Mouse (Mus musculus) erythroblast, adult 5-6 weeks (primary cell): Measurements from ENCODE around the gene Cpm. TPM values are rescaled to one million over a fixed set of nuclear protein-coding genes. Genes with fewer than 3 reads are reported as not detected.
"Not testable (repeated sequence)": the region's sequence is repeated elsewhere in the genome, so short reads cannot be mapped to it uniquely, and the experiment has no call there.

Experiments used
- ATAC-seq: replicated peaks from 2 replicates; pipeline ENCODE4 v1.8.0; 2016; ENCODE audit warnings: moderate number of reproducible peaks, mild to moderate bottlenecking, moderate TSS enrichment, inconsistent platforms; ENCODE audit not compliant: poor library complexity, low FRiP score, severe bottlenecking
- total RNA-seq, 2 experiments: library from RNA; stranded (forward) in 1 of 2; stranded (reverse) in 1 of 2; fragments of 150-400 nt in 1 of 2; fragments of 200-764, 138-1000 nt in 1 of 2; gene quantifications; 2 replicates each; pipeline versions ENCODE4 v1.2.3 to v1.2.4; 2015 to 2017; ENCODE audit warnings: low replicate concordance in 2 of 2

Gene Cpm
- total RNA-seq, 2 experiments from 2014 or later = 0.60 TPM; not detected in 1

GRCm38 (mm10) chr10:117592306-117593040 is 36.8 kb upstream of the Cpm start:
- no peak for ATAC-seq

GRCm38 (mm10) chr10:117593041-117593570 is 36.2 kb upstream of the Cpm start:
- no peak for ATAC-seq

GRCm38 (mm10) chr10:117593857-117594256 is 35.4 kb upstream of the Cpm start:
- no peak for ATAC-seq

GRCm38 (mm10) chr10:117594291-117594850 is 34.9 kb upstream of the Cpm start:
- no peak for ATAC-seq

GRCm38 (mm10) chr10:117594913-117595312 is 34.4 kb upstream of the Cpm start:
- ATAC-seq = no peak

GRCm38 (mm10) chr10:117595442-117596164 is 33.7 kb upstream of the Cpm start:
- no peak for ATAC-seq

GRCm38 (mm10) chr10:117596165-117596735 is 33.0 kb upstream of the Cpm start:
- no peak for ATAC-seq

- ATAC-seq = no peak
Measured at GRCm38 (mm10) chr10:117596771-117597324, 32.5 kb upstream of the Cpm start.

- not testable (repeated sequence) for ATAC-seq
Measured at GRCm38 (mm10) chr10:117597371-117598265, 31.7 kb upstream of the Cpm start.

GRCm38 (mm10) chr10:117598266-117598950 is 30.9 kb upstream of the Cpm start:
- ATAC-seq = no peak

GRCm38 (mm10) chr10:117598951-117599572 is 30.2 kb upstream of the Cpm start:
- ATAC-seq = not testable (repeated sequence)

- no peak for ATAC-seq
Measured at GRCm38 (mm10) chr10:117601146-117602035, 27.9 kb upstream of the Cpm start.

GRCm38 (mm10) chr10:117602325-117603129 is 26.8 kb upstream of the Cpm start:
- no peak for ATAC-seq

GRCm38 (mm10) chr10:117603130-117603833 is 26.0 kb upstream of the Cpm start:
- no peak for ATAC-seq

- ATAC-seq = no peak
Measured at GRCm38 (mm10) chr10:117603834-117604623, 25.3 kb upstream of the Cpm start.
